Mouse (Mus musculus): ENCODE data around the gene Vipas39. TPM values are rescaled to one million over a fixed set of nuclear protein-coding genes. Genes with fewer than 3 reads are reported as not detected.

The Vipas39 gene
- total and polyA plus RNA-seq, 3 experiments: 23.2 to 25.5 (median 23.3) TPM

DNA sequence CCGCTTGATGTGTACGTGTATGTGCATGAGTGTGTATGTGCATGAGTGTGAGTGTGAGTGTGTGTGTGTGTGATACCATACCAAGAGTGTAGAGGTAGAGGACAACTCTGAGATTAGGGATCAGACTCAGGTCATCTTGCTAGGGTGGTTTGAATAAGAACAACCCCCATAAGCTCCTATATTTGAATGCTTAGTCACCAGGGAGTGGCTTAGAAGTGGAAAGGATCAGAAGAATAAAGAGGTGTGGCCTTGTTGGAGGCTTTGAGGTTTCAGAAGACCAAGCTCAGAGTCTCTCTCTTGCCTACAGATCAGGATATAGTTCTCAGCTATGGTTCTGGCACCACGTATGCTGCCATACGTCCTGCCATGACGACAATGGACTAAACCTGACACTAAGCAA lies 9.4 kb downstream of the Vipas39 start:
- 92% methylated on average over 5 of the region's 5 CpGs for WGBS
- no peak for TF ChIP-seq EP300 (IDR thresholded peaks at IDR 0.05; ENCODE audit: insufficient read depth, low read depth, low read length)
- intact Hi-C loops (cut with DNase I): no loop called here
- Histone ChIP-seq H3K79me2 (replicated peaks; ENCODE audit: control insufficient read depth, insufficient read depth, low read length) (no peaks in the 10 kb centered on the region), H3K27ac (no peak overlapping the region), H3K9ac (ENCODE audit: low read depth, low read length) (no peak overlapping the region), H3K27me3 (ENCODE audit: control insufficient read depth, insufficient read depth, low read length) (no peaks in the 10 kb centered on the region), H3K36me3 (ENCODE audit: control insufficient read depth, insufficient read depth, low read length) (no peaks in the 10 kb centered on the region; the same call in 1 of the 2 replicates), H3K4me1 (ENCODE audit: control insufficient read depth, insufficient read depth, low read length) (no peaks in the 10 kb centered on the region), H3K4me3 (no peak overlapping the region)
- DNase-seq: no peak

DNA sequence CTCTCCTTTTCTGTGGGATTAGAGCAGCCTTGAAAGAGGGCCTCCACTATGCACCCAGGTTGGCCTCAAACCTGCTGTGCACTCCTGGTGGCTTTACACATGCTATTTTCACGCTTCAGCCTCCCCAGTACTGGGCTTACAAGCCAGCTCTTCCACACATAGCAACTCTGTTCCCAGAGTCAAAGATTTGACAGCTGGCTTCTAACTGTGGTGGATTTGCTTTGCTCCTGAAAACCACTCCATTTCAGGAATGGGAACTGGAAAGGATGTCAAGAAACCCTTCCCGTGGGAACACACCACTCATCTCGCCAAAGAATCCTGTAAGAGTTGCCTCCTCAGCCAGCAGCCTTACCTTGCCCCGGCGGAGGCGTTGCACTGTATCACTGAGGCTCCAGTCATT lies 12.2 kb downstream of the Vipas39 start:
- Histone ChIP-seq H3K27me3 (ENCODE audit: control insufficient read depth, insufficient read depth, low read length) (no peaks in the 10 kb centered on the region), H3K4me3 (no peak overlapping the region), H3K4me1 (ENCODE audit: control insufficient read depth, insufficient read depth, low read length) (no peaks in the 10 kb centered on the region), H3K27ac (no peak overlapping the region), H3K9ac (ENCODE audit: low read depth, low read length) (no peak overlapping the region), H3K79me2 (replicated peaks; ENCODE audit: control insufficient read depth, insufficient read depth, low read length) (no peaks in the 10 kb centered on the region), H3K36me3 (ENCODE audit: control insufficient read depth, insufficient read depth, low read length) (no peaks in the 10 kb centered on the region; the same call in 1 of the 2 replicates)
- no peak for DNase-seq
- TF ChIP-seq POLR2A (IDR thresholded peaks at IDR 0.05; ENCODE audit: insufficient read depth, low read depth, low read length): no peak
- TF ChIP-seq CTCF (IDR thresholded peaks at IDR 0.05): no peak
- no peak for TF ChIP-seq EP300 (IDR thresholded peaks at IDR 0.05; ENCODE audit: insufficient read depth, low read depth, low read length)
- intact Hi-C loops (cut with DNase I): no loop called here
- WGBS: 88% methylated on average over 6 of the region's 6 CpGs

DNA sequence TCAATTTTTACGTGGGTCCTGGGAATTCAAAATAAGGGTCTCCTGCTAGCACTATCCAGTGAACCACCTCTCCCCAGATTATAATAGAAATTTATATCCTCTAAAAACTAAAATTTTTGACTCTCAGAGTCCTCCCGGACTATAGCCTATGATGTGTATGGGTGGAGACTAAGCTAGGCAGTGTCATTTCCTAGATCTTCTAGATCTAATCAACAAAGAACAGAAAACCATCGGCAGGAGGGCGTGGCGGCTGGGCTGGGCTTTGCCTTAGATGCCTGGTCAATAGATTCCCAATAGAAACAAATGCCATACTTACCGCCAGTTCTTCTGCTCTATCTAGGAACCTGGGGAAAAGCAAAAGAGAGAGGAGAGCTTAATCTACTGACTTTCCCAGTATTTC lies 15.9 kb downstream of the Vipas39 start:
- intact Hi-C loops (cut with DNase I): no loop called here
- 89% methylated on average over 6 of the region's 6 CpGs for WGBS
- no peaks in the 10 kb centered on the region; the same call in 1 of the 2 replicates for H3K36me3 ChIP-seq (ENCODE audit: control insufficient read depth, insufficient read depth, low read length)
- H3K79me2 ChIP-seq (replicated peaks; ENCODE audit: control insufficient read depth, insufficient read depth, low read length): no peaks in the 10 kb centered on the region
- no peaks in the 10 kb centered on the region for H3K4me1 ChIP-seq (ENCODE audit: control insufficient read depth, insufficient read depth, low read length)
- H3K4me3 ChIP-seq: no peak overlapping the region
- H3K9ac ChIP-seq (ENCODE audit: low read depth, low read length): no peak overlapping the region
- TF ChIP-seq CTCF (IDR thresholded peaks at IDR 0.05) (no peak), POLR2A (IDR thresholded peaks at IDR 0.05; ENCODE audit: insufficient read depth, low read depth, low read length) (no peak), EP300 (IDR thresholded peaks at IDR 0.05; ENCODE audit: insufficient read depth, low read depth, low read length) (no peak)
- DNase-seq: no peak
- H3K27ac ChIP-seq: no peak overlapping the region
- no peaks in the 10 kb centered on the region for H3K27me3 ChIP-seq (ENCODE audit: control insufficient read depth, insufficient read depth, low read length)

DNA sequence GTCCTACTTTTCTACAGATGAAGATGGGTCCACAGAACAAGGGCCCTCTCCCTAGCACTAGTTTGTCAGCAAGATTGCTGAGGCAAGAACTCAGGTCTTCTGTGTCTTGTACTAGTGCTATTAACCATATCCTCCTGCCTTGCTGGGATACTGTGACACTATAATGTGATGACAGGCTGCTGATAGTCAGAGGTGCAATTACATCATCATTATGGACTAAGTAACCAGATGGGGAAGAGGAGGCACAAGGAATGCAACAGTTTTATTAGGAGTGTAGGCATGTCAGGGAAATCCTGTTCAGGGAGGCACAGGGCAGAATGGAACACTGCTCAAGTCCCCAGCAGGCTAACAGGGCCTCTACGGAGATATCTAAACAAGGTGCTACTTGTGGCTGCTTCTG lies 27.4 kb downstream of the Vipas39 start, which contains the start of gene Noxred1:
TSS of gene Noxred1 (minus strand) at position 101 of the 400 bp plus-strand sequence.
- no peak for TF ChIP-seq EP300 (IDR thresholded peaks at IDR 0.05; ENCODE audit: insufficient read depth, low read depth, low read length)
- TF ChIP-seq CTCF (IDR thresholded peaks at IDR 0.05): no peak
- TF ChIP-seq POLR2A (IDR thresholded peaks at IDR 0.05; ENCODE audit: insufficient read depth, low read depth, low read length): no peak
- H3K79me2 ChIP-seq (replicated peaks; ENCODE audit: control insufficient read depth, insufficient read depth, low read length): no peaks in the 10 kb centered on the region
- no peaks in the 10 kb centered on the region; the same call in 1 of the 2 replicates for H3K36me3 ChIP-seq (ENCODE audit: control insufficient read depth, insufficient read depth, low read length)
- H3K4me3 ChIP-seq: no peak within 1 kb of the TSS
- H3K27me3 ChIP-seq (ENCODE audit: control insufficient read depth, insufficient read depth, low read length): no peaks in the 10 kb centered on the region
- H3K4me1 ChIP-seq (ENCODE audit: control insufficient read depth, insufficient read depth, low read length): no peaks in the 10 kb centered on the region
- no peak within 1 kb of the TSS for H3K27ac ChIP-seq
- 57% methylated on average over 1 of the region's 1 CpGs for WGBS
- H3K9ac ChIP-seq (ENCODE audit: low read depth, low read length): no peak within 1 kb of the TSS
- intact Hi-C loops (cut with DNase I): no loop called here
- DNase-seq: no peak

DNA sequence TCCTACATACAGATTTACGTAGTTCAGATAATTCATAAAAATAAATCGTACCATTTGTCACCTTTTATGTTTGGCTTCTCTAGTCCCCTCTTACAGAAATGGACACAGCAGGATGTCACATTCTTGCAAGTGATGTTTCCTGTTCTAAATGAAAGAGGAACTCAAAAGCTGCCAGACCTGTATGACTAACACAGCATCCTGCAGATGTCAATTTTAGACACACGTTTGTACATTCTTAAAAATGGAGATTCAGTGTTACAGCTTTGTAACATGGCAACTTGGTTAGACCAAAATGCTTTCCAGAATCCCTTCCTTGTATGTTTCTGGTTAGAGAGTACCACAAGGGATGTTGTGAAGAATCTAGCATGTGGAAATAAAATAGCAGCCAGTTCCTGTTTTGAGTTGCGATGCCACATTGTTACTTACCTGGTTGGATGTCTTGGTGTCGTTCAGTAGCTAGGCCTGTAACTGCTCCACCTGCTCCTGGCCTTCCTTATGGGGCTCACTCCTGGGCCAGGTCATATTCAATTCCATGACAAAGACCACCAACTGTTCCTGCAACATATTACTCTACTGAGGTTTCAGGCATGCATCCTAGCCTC lies 29.1 kb downstream of the Vipas39 start:
- intact Hi-C loops (cut with DNase I): no loop called here
- Histone ChIP-seq H3K36me3 (ENCODE audit: control insufficient read depth, insufficient read depth, low read length) (no peaks in the 10 kb centered on the region), H3K4me1 (ENCODE audit: control insufficient read depth, insufficient read depth, low read length) (no peaks in the 10 kb centered on the region), H3K9ac (ENCODE audit: low read depth, low read length) (no peak overlapping the region), H3K27ac (no peak overlapping the region), H3K4me3 (no peak overlapping the region), H3K27me3 (ENCODE audit: control insufficient read depth, insufficient read depth, low read length) (no peaks in the 10 kb centered on the region), H3K79me2 (replicated peaks; ENCODE audit: control insufficient read depth, insufficient read depth, low read length) (no peaks in the 10 kb centered on the region)
- no peak for DNase-seq
- 64% methylated on average over 5 of the region's 5 CpGs for WGBS
- TF ChIP-seq EP300 (IDR thresholded peaks at IDR 0.05; ENCODE audit: insufficient read depth, low read depth, low read length): no peak
- no peak for TF ChIP-seq CTCF (IDR thresholded peaks at IDR 0.05)
- no peak for TF ChIP-seq POLR2A (IDR thresholded peaks at IDR 0.05; ENCODE audit: insufficient read depth, low read depth, low read length)

DNA sequence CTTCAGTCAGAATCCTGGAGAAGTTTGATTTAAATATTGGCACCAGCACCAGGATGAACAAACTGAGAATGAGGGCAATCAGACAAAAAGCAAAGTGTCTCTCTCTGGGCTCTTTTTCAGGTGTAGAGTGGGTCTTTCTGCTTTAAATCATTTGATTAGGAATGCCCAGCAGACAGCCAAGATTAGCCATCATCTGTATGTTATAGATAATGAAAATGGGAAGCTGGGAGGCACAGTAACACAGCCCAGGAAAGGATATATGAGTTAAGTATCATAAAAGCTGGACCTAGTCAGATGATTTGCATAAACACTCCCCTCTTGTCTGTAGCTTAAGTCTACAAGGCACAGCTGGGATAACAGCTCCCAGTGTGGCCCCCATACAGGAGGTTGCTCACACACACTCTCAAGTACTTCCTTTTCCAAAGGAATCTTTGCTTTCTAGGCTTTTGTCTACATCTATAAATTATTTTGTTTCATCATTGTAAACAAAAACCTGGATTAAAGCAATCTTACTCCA lies 35.6 kb downstream of the Vipas39 start:
- no peaks in the 10 kb centered on the region for H3K36me3 ChIP-seq (ENCODE audit: control insufficient read depth, insufficient read depth, low read length)
- H3K9ac ChIP-seq (ENCODE audit: low read depth, low read length): no peak overlapping the region
- H3K79me2 ChIP-seq (replicated peaks; ENCODE audit: control insufficient read depth, insufficient read depth, low read length): no peaks in the 10 kb centered on the region
- no peak overlapping the region for H3K4me3 ChIP-seq
- H3K27ac ChIP-seq: no peak overlapping the region
- H3K4me1 ChIP-seq (ENCODE audit: control insufficient read depth, insufficient read depth, low read length): no peaks in the 10 kb centered on the region
- H3K27me3 ChIP-seq (ENCODE audit: control insufficient read depth, insufficient read depth, low read length): no peaks in the 10 kb centered on the region
- DNase-seq: no peak
- TF ChIP-seq EP300 (IDR thresholded peaks at IDR 0.05; ENCODE audit: insufficient read depth, low read depth, low read length) (no peak), POLR2A (IDR thresholded peaks at IDR 0.05; ENCODE audit: insufficient read depth, low read depth, low read length) (no peak), CTCF (IDR thresholded peaks at IDR 0.05) (no peak)
- intact Hi-C loops (cut with DNase I): no loop called here

All from heart, adult 2 months (tissue).